Mouse (Mus musculus) limb, embryonic 14.5 days (tissue): ENCODE data around the gene Phlpp1. TPM values are rescaled to one million over a fixed set of nuclear protein-coding genes. Genes with fewer than 3 reads are reported as not detected.

ENCODE experiments used
- ATAC-seq: fragments of 200-750 bp; cut with Nextera tagmentation; 2 replicates; pipeline ENCODE4 v1.8.0; 2017; ENCODE audit warnings: low read depth, moderate number of reproducible peaks, moderate TSS enrichment; ENCODE audit not compliant: low FRiP score
- DNase-seq: peaks from one replicate; pipeline ENCODE4 v3.0.0-alpha.2; 2015; ENCODE audit warnings: low spot score
- H3K27ac ChIP-seq: fragments of 300-500 bp; sonication (generic); replicated peaks from 2 replicates; pipeline ENCODE4 v1.5.1; 2014; ENCODE audit warnings: low read depth, mild to moderate bottlenecking, low read length, moderate library complexity, mixed read lengths
- H3K27me3 ChIP-seq: fragments of 300-500 bp; sonication (generic); 2 replicates; pipeline ENCODE4 v1.6.1; 2014; ENCODE audit warnings: low read length, mixed read lengths; ENCODE audit not compliant: control insufficient read depth, insufficient read depth
- H3K36me3 ChIP-seq: fragments of 300-500 bp; sonication (generic); 2 replicates; pipeline ENCODE4 v1.6.1; 2014; ENCODE audit warnings: mild to moderate bottlenecking, low read length, moderate library complexity, mixed read lengths; ENCODE audit not compliant: control insufficient read depth, insufficient read depth
- H3K4me1 ChIP-seq: fragments of 300-500 bp; sonication (generic); 2 replicates; pipeline ENCODE4 v1.6.1; 2014; ENCODE audit warnings: antibody characterized with exemption, low read length, mixed read lengths; ENCODE audit not compliant: control insufficient read depth, insufficient read depth
- H3K4me2 ChIP-seq: fragments of 300-500 bp; sonication (generic); replicated peaks from 2 replicates; pipeline ENCODE4 v1.6.1; 2014; ENCODE audit warnings: low read depth, mild to moderate bottlenecking, low read length, moderate library complexity; ENCODE audit not compliant: severe bottlenecking
- H3K4me3 ChIP-seq: fragments of 300-500 bp; sonication (generic); replicated peaks from 2 replicates; pipeline ENCODE4 v1.5.1; 2014; ENCODE audit warnings: low read length
- H3K9ac ChIP-seq: fragments of 300-500 bp; sonication (generic); 2 replicates; pipeline ENCODE4 v1.6.1; 2014; ENCODE audit warnings: mild to moderate bottlenecking, low read depth, low read length, moderate library complexity; ENCODE audit not compliant: severe bottlenecking
- H3K9me3 ChIP-seq: fragments of 300-500 bp; sonication (generic); 2 replicates; pipeline ENCODE4 v1.6.1; 2016; ENCODE audit warnings: low read length; ENCODE audit not compliant: control insufficient read depth
- POLR2A ChIP-seq: fragments of 200-500 bp; IDR thresholded peaks from 2 replicates; pipeline ENCODE4 v1.8.0; 2012; ENCODE audit warnings: inconsistent platforms, mild to moderate bottlenecking, moderate library complexity, borderline replicate concordance; ENCODE audit not compliant: insufficient read depth, insufficient read length; ENCODE audit errors: extremely low read depth
- WGBS: fragments of 180-500 bp; shearing (Covaris S2); extraction: QIAGEN DNeasy Blood & Tissue Kit; methylation state at CpG from one replicate; pipeline ENCODE4 v1.1.7; 2014; 5-methylcytosine and 5-hydroxymethylcytosine counted together
- polyA plus RNA-seq, 2 experiments: library from polyadenylated mRNA; depleted of rRNA in 1 of 2; stranded (reverse) in 1 of 2; unstranded in 1 of 2; fragments of >200 nt; fragmentation: Nextera tagmentation in 1 of 2; extraction: Ambion mirVana in 1 of 2; gene quantifications; 2 replicates each; pipeline versions ENCODE4 v1.2.1 to v1.2.3; 2012 to 2014

The Phlpp1 gene
- polyA plus RNA-seq, 2 experiments: 3.9 to 9.3 TPM

- no peak for ATAC-seq
- Histone ChIP-seq H3K4me3 (no peak overlapping the region), H3K27me3 (no peaks in the 10 kb centered on the region), H3K36me3 (no peaks in the 10 kb centered on the region), H3K27ac (no peak overlapping the region), H3K4me1 (peaks cover 14% of the 10 kb centered on the region; the same call in 1 of the 2 replicates), H3K9me3 (no peaks in the 10 kb centered on the region), H3K9ac (no peak overlapping the region), H3K4me2 (no peak overlapping the region)
- WGBS: 95% methylated on average over 3 of the region's 3 CpGs
- TF ChIP-seq POLR2A: no peak
- DNase-seq: no peak
Measured at GRCm38 (mm10) chr1:106188756-106189155, 17.2 kb downstream of the Phlpp1 start.

- H3K27me3 ChIP-seq: no peaks in the 10 kb centered on the region
- H3K4me2 ChIP-seq: no peak overlapping the region
- H3K9ac ChIP-seq: no peak overlapping the region
- DNase-seq: no peak
- H3K4me3 ChIP-seq: no peak overlapping the region
- peaks cover 13% of the 10 kb centered on the region; the same call in 1 of the 2 replicates for H3K4me1 ChIP-seq
- H3K36me3 ChIP-seq: no peaks in the 10 kb centered on the region
- TF ChIP-seq POLR2A: no peak
- 98% methylated on average over 5 of the region's 5 CpGs for WGBS
- ATAC-seq: no peak
- H3K27ac ChIP-seq: no peak overlapping the region
- H3K9me3 ChIP-seq: no peaks in the 10 kb centered on the region
Measured at GRCm38 (mm10) chr1:106189311-106189710, 17.8 kb downstream of the Phlpp1 start.

GRCm38 (mm10) chr1:106190695-106191094 lies 19.1 kb downstream of the Phlpp1 start:
- no peaks in the 10 kb centered on the region for H3K9me3 ChIP-seq
- no peak for ATAC-seq
- H3K4me2 ChIP-seq: no peak overlapping the region
- no peak overlapping the region for H3K4me3 ChIP-seq
- DNase-seq: no peak
- WGBS: 75% methylated on average over 3 of the region's 3 CpGs
- H3K9ac ChIP-seq: no peak overlapping the region
- peaks cover 8% of the 10 kb centered on the region; the same call in 1 of the 2 replicates for H3K4me1 ChIP-seq
- H3K27ac ChIP-seq: no peak overlapping the region
- H3K27me3 ChIP-seq: no peaks in the 10 kb centered on the region
- no peak for TF ChIP-seq POLR2A
- no peaks in the 10 kb centered on the region for H3K36me3 ChIP-seq

GRCm38 (mm10) chr1:106191885-106192284 lies 20.3 kb downstream of the Phlpp1 start:
- H3K36me3 ChIP-seq: no peaks in the 10 kb centered on the region
- no peaks in the 10 kb centered on the region for H3K27me3 ChIP-seq
- no peak overlapping the region for H3K4me2 ChIP-seq
- H3K27ac ChIP-seq: no peak overlapping the region
- no peak for DNase-seq
- no peak for TF ChIP-seq POLR2A
- no peak for ATAC-seq
- H3K4me3 ChIP-seq: no peak overlapping the region
- no peaks in the 10 kb centered on the region for H3K9me3 ChIP-seq
- 68% methylated on average over 8 of the region's 8 CpGs for WGBS
- H3K9ac ChIP-seq: no peak overlapping the region
- H3K4me1 ChIP-seq: peaks cover 5% of the 10 kb centered on the region; the same call in 1 of the 2 replicates

- no peak for TF ChIP-seq POLR2A
- Histone ChIP-seq H3K9ac (no peak overlapping the region; the same call in 1 of the 2 replicates), H3K4me2 (no peak overlapping the region), H3K4me3 (no peak overlapping the region), H3K36me3 (no peaks in the 10 kb centered on the region), H3K9me3 (no peaks in the 10 kb centered on the region), H3K4me1 (peaks cover 5% of the 10 kb centered on the region; the same call in 1 of the 2 replicates), H3K27me3 (no peaks in the 10 kb centered on the region), H3K27ac (no peak overlapping the region)
- WGBS: 34% methylated on average over 8 of the region's 8 CpGs
- ATAC-seq (no peak), DNase-seq (no peak)
Measured at GRCm38 (mm10) chr1:106192864-106193470, 21.4 kb downstream of the Phlpp1 start.
